Mouse (Mus musculus): ENCODE data around the gene Papolb. TPM values are rescaled to one million over a fixed set of nuclear protein-coding genes. Genes with fewer than 3 reads are reported as not detected.

The Papolb gene
- polyA plus RNA-seq, 1 experiment, result not detected

DNA sequence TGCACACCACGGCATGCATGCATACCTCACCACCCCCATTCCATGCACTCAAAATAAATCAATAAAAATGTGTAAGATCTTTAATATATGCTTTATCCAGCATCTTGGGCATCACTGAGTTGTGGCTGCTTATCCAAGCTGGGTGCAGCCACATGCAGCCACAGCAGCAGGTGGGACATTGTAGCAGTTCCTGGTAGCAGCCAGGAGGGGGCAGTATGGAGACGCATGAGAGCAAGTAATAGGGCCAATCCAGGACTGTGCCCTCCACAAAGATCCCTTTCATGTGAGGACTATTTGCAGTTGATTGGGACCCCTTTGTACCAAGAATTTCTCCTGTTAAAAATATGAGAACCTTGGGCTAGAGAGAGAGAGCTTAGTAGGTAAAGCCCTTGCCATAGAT is 47.4 kb downstream of the Papolb start:
- no peak overlapping the region for H3K4me3 ChIP-seq (ENCODE audit: insufficient read depth, low read depth, low read length)
- TF ChIP-seq CTCF (IDR thresholded peaks at IDR 0.05; ENCODE audit: insufficient read depth, low read depth, low read length), result no peak
- TF ChIP-seq POLR2A (IDR thresholded peaks at IDR 0.05; ENCODE audit: insufficient read depth, low read depth, low read length), result no peak
- WGBS, result 64% methylated on average over 2 of the region's 2 CpGs
- H3K4me1 ChIP-seq (ENCODE audit: control insufficient read depth, insufficient read depth, low read length), result peaks cover 7% of the 10 kb centered on the region; the same call in 1 of the 2 replicates
- H3K27ac ChIP-seq (ENCODE audit: insufficient read depth, low read depth, low read length), result no peak overlapping the region

DNA sequence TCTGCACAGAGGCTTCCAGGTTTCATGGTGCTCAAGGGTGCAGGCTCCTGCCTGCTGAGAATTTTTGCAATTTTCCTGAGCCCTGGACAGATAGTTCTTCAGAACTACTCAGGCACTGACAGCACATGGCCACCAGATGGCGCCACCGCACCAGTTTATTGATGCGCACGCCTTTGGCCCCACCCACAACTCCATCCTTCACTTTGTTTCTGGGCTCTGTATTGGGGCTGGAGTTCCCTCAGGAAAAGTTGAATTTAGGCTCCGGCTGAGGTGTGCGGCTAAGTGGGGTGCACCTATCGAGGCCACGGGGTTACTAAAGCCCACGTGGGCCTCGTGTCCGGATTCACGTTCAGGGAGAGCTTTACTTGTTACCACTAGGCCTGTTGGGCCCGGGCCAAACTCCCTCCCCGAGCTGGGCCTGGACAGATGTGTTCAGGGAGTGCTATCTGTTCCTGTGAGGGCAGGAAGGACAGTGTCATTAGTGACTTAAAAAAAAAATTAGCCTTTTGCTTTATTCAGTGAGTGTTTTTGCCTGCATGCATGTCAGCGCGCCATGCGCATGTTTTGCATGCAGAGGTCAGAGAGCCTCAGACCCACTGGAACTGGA is 50.9 kb downstream of the Papolb start:
- 29% methylated on average over 17 of the region's 17 CpGs for WGBS
- no peak overlapping the region for H3K27ac ChIP-seq (ENCODE audit: insufficient read depth, low read depth, low read length)
- H3K4me3 ChIP-seq (ENCODE audit: insufficient read depth, low read depth, low read length), result no peak overlapping the region
- peaks cover 26% of the 10 kb centered on the region for H3K4me1 ChIP-seq (ENCODE audit: control insufficient read depth, insufficient read depth, low read length)
- TF ChIP-seq CTCF (IDR thresholded peaks at IDR 0.05; ENCODE audit: insufficient read depth, low read depth, low read length), result peak; percentile 74
- TF ChIP-seq POLR2A (IDR thresholded peaks at IDR 0.05; ENCODE audit: insufficient read depth, low read depth, low read length), result no peak

DNA sequence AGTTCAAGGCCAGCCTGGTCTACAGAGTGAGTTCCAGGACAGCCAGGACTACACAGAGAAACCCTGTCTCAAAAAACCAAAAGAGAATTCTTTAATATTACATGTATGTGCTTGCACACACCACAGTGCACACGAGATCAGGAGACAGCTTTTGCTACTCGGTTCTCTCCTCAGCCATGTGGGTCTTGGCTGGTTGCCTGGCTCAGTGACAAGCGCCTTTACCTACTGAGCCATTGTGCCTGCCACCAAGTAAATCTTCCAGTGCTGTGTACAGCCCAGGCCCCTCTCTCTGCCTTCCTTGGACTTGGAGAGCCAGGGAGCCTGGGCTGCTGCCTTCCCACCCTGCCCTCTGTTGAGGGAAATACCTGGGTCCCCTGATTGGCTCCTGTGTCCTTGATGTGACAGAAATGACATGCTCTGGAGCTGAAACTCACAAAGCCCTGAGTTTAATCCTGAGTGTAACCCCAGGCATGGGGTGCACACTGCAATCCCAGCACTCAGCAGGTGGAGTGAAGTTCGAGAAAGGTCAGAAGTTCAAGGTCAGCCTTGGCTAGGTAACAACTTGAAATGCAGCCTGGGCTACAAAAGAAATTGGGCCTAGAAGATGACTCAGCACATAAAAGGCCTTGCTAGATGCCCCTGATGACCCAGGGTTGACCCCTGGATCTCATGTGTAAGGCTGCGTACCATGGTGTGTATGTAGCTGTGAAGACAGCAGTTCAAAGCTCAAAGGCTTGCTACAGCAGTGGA is 51.8 kb downstream of the Papolb start:
- Histone ChIP-seq H3K4me1 (ENCODE audit: control insufficient read depth, insufficient read depth, low read length) (peaks cover 32% of the 10 kb centered on the region), H3K27ac (ENCODE audit: insufficient read depth, low read depth, low read length) (no peak overlapping the region), H3K4me3 (ENCODE audit: insufficient read depth, low read depth, low read length) (no peak overlapping the region)
- WGBS, result 79% methylated on average over 5 of the region's 5 CpGs
- TF ChIP-seq POLR2A (IDR thresholded peaks at IDR 0.05; ENCODE audit: insufficient read depth, low read depth, low read length), result no peak
- no peak for TF ChIP-seq CTCF (IDR thresholded peaks at IDR 0.05; ENCODE audit: insufficient read depth, low read depth, low read length)

DNA sequence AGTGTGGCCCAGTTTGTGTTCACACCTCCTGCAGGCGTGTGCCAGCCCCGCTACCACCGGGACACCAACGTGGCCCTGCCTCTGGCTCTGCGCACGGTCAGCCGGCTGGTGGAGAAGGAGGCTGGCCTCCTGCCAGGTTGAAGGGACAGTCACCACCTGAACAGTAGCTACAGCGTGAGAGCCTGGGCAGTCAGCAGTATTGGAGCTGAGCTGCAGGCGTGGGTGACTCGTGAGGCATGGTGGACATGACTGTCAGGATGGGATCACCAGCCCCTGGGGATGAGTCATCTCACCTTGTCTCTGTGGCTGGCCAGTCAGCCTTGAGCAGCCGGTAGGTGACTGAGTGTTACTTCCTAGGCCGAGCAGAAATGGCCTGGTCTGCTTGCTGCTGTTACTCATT is 52.5 kb downstream of the Papolb start:
- H3K4me1 ChIP-seq (ENCODE audit: control insufficient read depth, insufficient read depth, low read length), result peaks cover 32% of the 10 kb centered on the region
- TF ChIP-seq POLR2A (IDR thresholded peaks at IDR 0.05; ENCODE audit: insufficient read depth, low read depth, low read length) (no peak), CTCF (IDR thresholded peaks at IDR 0.05; ENCODE audit: insufficient read depth, low read depth, low read length) (no peak)
- no peak overlapping the region for H3K27ac ChIP-seq (ENCODE audit: insufficient read depth, low read depth, low read length)
- no peak overlapping the region for H3K4me3 ChIP-seq (ENCODE audit: insufficient read depth, low read depth, low read length)
- WGBS, result 85% methylated on average over 12 of the region's 12 CpGs

Other genes with a start within 250 kb of the Papolb start
- gene Foxk1, start 128.6 kb downstream of the Papolb start, polyA plus RNA-seq (2012; ENCODE audit: insufficient read depth, insufficient read length, low replicate concordance, missing spikeins), result not detected in 2 replicates
- not detected in 2 replicates for gene Ap5z1, start 66.1 kb downstream of the Papolb start, polyA plus RNA-seq (2012; ENCODE audit: insufficient read depth, insufficient read length, low replicate concordance, missing spikeins)
- gene Radil, start 21.0 kb upstream of the Papolb start, polyA plus RNA-seq (2012; ENCODE audit: insufficient read depth, insufficient read length, low replicate concordance, missing spikeins), result not detected in 2 replicates
- gene Mmd2, start 78.7 kb upstream of the Papolb start, polyA plus RNA-seq (2012; ENCODE audit: insufficient read depth, insufficient read length, low replicate concordance, missing spikeins), result not detected in 2 replicates
- gene Wipi2, start 97.6 kb upstream of the Papolb start, polyA plus RNA-seq (2012; ENCODE audit: insufficient read depth, insufficient read length, low replicate concordance, missing spikeins), result not detected in 2 replicates
- gene Slc29a4, start 162.4 kb upstream of the Papolb start, polyA plus RNA-seq (2012; ENCODE audit: insufficient read depth, insufficient read length, low replicate concordance, missing spikeins), result not detected in 2 replicates

Measured in olfactory bulb, adult 2 months (tissue).